Mouse (Mus musculus) stomach, postnatal 0 days (tissue): ENCODE data around the gene Uso1.

ENCODE experiments used
- CTCF ChIP-seq: IDR thresholded peaks from 2 replicates; pipeline ENCODE4 v1.5.1; 2016; ENCODE audit warnings: antibody characterized with exemption, low read depth, mild to moderate bottlenecking, moderate library complexity
- EP300 ChIP-seq: optimal IDR thresholded peaks from 2 replicates; pipeline ENCODE3; 2016; ENCODE audit warnings: antibody characterized with exemption

DNA sequence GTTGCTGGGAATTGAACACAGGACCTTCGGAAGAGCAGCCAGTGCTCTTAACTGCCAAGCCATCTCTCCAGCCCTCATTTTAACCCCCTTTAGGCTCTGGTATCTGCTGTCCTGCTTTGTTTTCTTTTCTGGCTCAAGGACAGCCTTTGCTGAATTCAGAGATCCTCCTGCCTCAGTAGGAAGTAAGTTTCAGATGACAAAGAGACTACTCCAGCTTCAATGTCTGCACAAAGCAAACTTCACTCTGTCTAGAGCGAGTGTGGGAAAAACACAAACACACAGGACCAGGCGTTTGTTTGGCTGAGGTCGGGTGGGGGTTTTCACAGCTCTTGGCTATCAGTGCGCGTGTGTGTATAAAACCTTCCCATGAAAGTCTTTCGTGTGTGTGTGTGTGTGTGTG is 24.3 kb upstream of the Uso1 start:
- TF ChIP-seq CTCF: no peak
- no peak for TF ChIP-seq EP300
